9 mouse cellular contexts compared by ENCODE assay signal in the genomic region with DNA sequence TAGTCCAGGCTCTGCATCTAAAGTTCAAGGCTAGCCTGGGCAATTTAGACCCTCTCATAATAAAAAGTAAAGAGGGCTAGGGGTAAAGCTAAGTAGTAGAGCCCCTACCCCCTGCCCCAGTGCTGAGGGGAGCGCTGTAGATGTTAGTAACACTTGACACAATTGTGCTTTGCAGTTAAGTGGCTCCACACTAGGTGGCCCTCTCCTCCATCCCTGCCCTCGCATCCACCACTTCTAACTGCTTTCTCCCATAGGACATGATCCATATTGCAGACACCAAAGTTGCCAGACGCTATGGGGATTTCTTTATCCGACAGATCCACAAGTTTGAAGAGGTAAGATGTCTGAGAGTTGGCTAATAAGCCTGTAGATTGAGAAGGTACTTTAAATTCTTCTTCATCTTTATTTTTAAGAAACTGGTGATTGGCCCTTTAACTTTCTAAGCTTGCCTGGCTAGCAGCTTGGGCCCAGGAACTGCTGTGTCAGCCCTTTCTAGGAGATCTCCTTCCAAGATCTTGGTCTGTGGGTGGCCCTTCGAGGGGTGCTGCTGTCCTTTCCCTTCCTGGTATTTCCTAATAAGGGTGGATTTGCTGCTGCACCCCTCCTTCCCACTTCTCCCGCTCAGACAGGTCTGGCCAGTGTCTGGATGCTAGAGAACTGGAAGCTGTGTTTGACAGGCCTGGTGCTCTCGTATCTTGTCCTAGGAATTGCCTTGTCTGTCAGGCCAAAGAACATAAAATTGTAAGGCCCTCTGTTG. TPM values are rescaled to one million over a fixed set of nuclear protein-coding genes. Genes with fewer than 3 reads are reported as not detected.
DNase-seq lines count a peak whose midpoint lies in the region; ATAC-seq and TF ChIP-seq lines count a peak whose summit lies in the region.
"Had no signal": no experiment of that assay in that cellular context is flagged by ENCODE, and none has a peak within 500 bp of the region (broad histone marks: within the 10 kb centered on the region; RNA-seq: fewer than 3 reads in every experiment).

No protein-coding gene starts in this region.

- no peak for ATAC-seq in midbrain, embryonic 11.5 days (ENCODE audit: low FRiP score)
- ATAC-seq in midbrain, embryonic 16.5 days, result no peak
- ATAC-seq in intestine, embryonic 15.5 days, result peak; percentile 65
- peak; percentile 48; the same call in 1 of the 2 replicates for ATAC-seq in stomach, postnatal 0 days (ENCODE audit: low FRiP score, low TSS enrichment)
- no peak for ATAC-seq in forebrain, embryonic 14.5 days

- H3K4me1 ChIP-seq in midbrain, embryonic 11.5 days (ENCODE audit: control insufficient read depth, insufficient read depth, low read length), result no peaks in the 10 kb centered on the region
- H3K4me1 ChIP-seq in midbrain, embryonic 16.5 days (ENCODE audit: control insufficient read depth, insufficient read depth, low read length), result no peaks in the 10 kb centered on the region
- peaks cover 18% of the 10 kb centered on the region for H3K4me1 ChIP-seq in intestine, embryonic 15.5 days (replicated peaks)
- H3K4me1 ChIP-seq in stomach, postnatal 0 days (replicated peaks; ENCODE audit: control insufficient read depth, insufficient read depth), result peaks cover 9% of the 10 kb centered on the region
- no peaks in the 10 kb centered on the region for H3K4me1 ChIP-seq in forebrain, embryonic 14.5 days (ENCODE audit: control insufficient read depth, insufficient read depth, low read length)

- H3K9ac ChIP-seq in midbrain, embryonic 11.5 days (ENCODE audit: low read length), result no peak overlapping the region
- H3K9ac ChIP-seq in midbrain, embryonic 16.5 days (ENCODE audit: low read depth, low read length), result no peak overlapping the region
- H3K9ac ChIP-seq in intestine, embryonic 15.5 days, result no peak overlapping the region
- H3K9ac ChIP-seq in stomach, postnatal 0 days (ENCODE audit: low read length), result peak overlapping the region; percentile 13; the same call in 1 of the 2 replicates
- no peak overlapping the region for H3K9ac ChIP-seq in forebrain, embryonic 14.5 days (ENCODE audit: low read length)

- H3K27me3 ChIP-seq in midbrain, embryonic 11.5 days (ENCODE audit: control insufficient read depth, insufficient read depth, low read length), result no peaks in the 10 kb centered on the region
- no peaks in the 10 kb centered on the region for H3K27me3 ChIP-seq in midbrain, embryonic 16.5 days (ENCODE audit: control insufficient read depth, insufficient read depth, low read depth, low read length)
- no peaks in the 10 kb centered on the region for H3K27me3 ChIP-seq in intestine, embryonic 15.5 days (replicated peaks)
- H3K27me3 ChIP-seq in stomach, postnatal 0 days (ENCODE audit: control insufficient read depth, insufficient read depth, low read length), result no peaks in the 10 kb centered on the region
- no peaks in the 10 kb centered on the region for H3K27me3 ChIP-seq in forebrain, embryonic 14.5 days (replicated peaks; ENCODE audit: control insufficient read depth, insufficient read depth, low read length)

- TF ChIP-seq CTCF in stomach, postnatal 0 days (IDR thresholded peaks at IDR 0.05; ENCODE audit: low read depth), result peak; percentile 87

- no peak overlapping the region for H3K27ac ChIP-seq in midbrain, embryonic 11.5 days (ENCODE audit: low read depth, low read length)
- H3K27ac ChIP-seq in midbrain, embryonic 16.5 days (ENCODE audit: low read length), result no peak overlapping the region
- peak overlapping the region; percentile 29; the same call in 1 of the 2 replicates for H3K27ac ChIP-seq in intestine, embryonic 15.5 days
- peak overlapping the region; percentile 77 for H3K27ac ChIP-seq in stomach, postnatal 0 days (replicated peaks)
- no peak overlapping the region for H3K27ac ChIP-seq in forebrain, embryonic 14.5 days (ENCODE audit: low read depth, low read length)
- H3K27ac ChIP-seq: macrophage had no signal

- no peak for TF ChIP-seq EP300 in stomach, postnatal 0 days (optimal IDR thresholded peaks at IDR 0.05)

- H3K4me3 ChIP-seq in midbrain, embryonic 11.5 days (ENCODE audit: low read depth, low read length), result no peak overlapping the region
- no peak overlapping the region for H3K4me3 ChIP-seq in midbrain, embryonic 16.5 days (ENCODE audit: low read depth, low read length)
- no peak overlapping the region for H3K4me3 ChIP-seq in intestine, embryonic 15.5 days (replicated peaks)
- no peak overlapping the region for H3K4me3 ChIP-seq in stomach, postnatal 0 days (ENCODE audit: low read depth, low read length)
- no peak overlapping the region for H3K4me3 ChIP-seq in forebrain, embryonic 14.5 days (ENCODE audit: low read depth, low read length)

- intact Hi-C loops in gastrocnemius, postnatal 14 days (cut with DNase I; ENCODE audit: low total_unique reads), result loop anchor here (5.0 kb wide), 2 partner anchors 34 to 54 kb away; no protein-coding TSS in a partner anchor

- no peak overlapping the region for H3K4me2 ChIP-seq in midbrain, embryonic 11.5 days
- H3K4me2 ChIP-seq in midbrain, embryonic 16.5 days (ENCODE audit: low read length), result no peak overlapping the region
- H3K4me2 ChIP-seq in intestine, embryonic 15.5 days (replicated peaks), result no peak overlapping the region
- H3K4me2 ChIP-seq in stomach, postnatal 0 days (replicated peaks; ENCODE audit: low read depth), result no peak overlapping the region
- H3K4me2 ChIP-seq in forebrain, embryonic 14.5 days (ENCODE audit: low read length), result no peak overlapping the region

- no peaks in the 10 kb centered on the region for H3K9me3 ChIP-seq in midbrain, embryonic 11.5 days (ENCODE audit: control insufficient read depth, low read length)
- H3K9me3 ChIP-seq in midbrain, embryonic 16.5 days (replicated peaks; ENCODE audit: control insufficient read depth, low read length, poor library complexity, severe bottlenecking), result no peaks in the 10 kb centered on the region
- no peaks in the 10 kb centered on the region for H3K9me3 ChIP-seq in intestine, embryonic 15.5 days
- no peaks in the 10 kb centered on the region for H3K9me3 ChIP-seq in stomach, postnatal 0 days (ENCODE audit: control insufficient read depth, low read length)
- H3K9me3 ChIP-seq in forebrain, embryonic 14.5 days (replicated peaks; ENCODE audit: control insufficient read depth, low read length), result no peaks in the 10 kb centered on the region

- WGBS in midbrain, embryonic 11.5 days, result 78% methylated on average over 7 of the region's 7 CpGs
- 83% methylated on average over 7 of the region's 7 CpGs for WGBS in midbrain, embryonic 16.5 days
- 51% methylated on average over 7 of the region's 7 CpGs for WGBS in intestine, embryonic 15.5 days
- WGBS in stomach, postnatal 0 days, result 41% methylated on average over 7 of the region's 7 CpGs
- WGBS in forebrain, embryonic 14.5 days, result 78% methylated on average over 7 of the region's 7 CpGs

- H3K36me3 ChIP-seq in midbrain, embryonic 11.5 days (ENCODE audit: control insufficient read depth, insufficient read depth, low read length), result peaks cover 31% of the 10 kb centered on the region
- peaks cover 45% of the 10 kb centered on the region for H3K36me3 ChIP-seq in midbrain, embryonic 16.5 days (ENCODE audit: control insufficient read depth, insufficient read depth, low read length)
- H3K36me3 ChIP-seq in intestine, embryonic 15.5 days, result peaks cover 28% of the 10 kb centered on the region
- peaks cover 7% of the 10 kb centered on the region; the same call in 1 of the 2 replicates for H3K36me3 ChIP-seq in stomach, postnatal 0 days (ENCODE audit: control insufficient read depth, insufficient read depth, low read length)
- peaks cover 77% of the 10 kb centered on the region for H3K36me3 ChIP-seq in forebrain, embryonic 14.5 days (ENCODE audit: control insufficient read depth, insufficient read depth, low read length)

- DNase-seq in gastrocnemius, postnatal 10 days, result peak; percentile 27
- DNase-seq in gastrocnemius, postnatal 14 days, result no peak
- peak; percentile 14 for DNase-seq in midbrain, embryonic 11.5 days (ENCODE audit: low spot score, missing footprints)
- peak; percentile 52 for DNase-seq in stomach, postnatal 0 days (ENCODE audit: low spot score)
- no peak for DNase-seq in forebrain, embryonic 14.5 days (ENCODE audit: low spot score)
- no peak for DNase-seq in right cerebral cortex, postnatal 36 days (ENCODE audit: low spot score in 2 of 2)

RNA-seq across cellular contexts. Expression of a gene that starts 15.4 kb away (rescaled TPM):
- total RNA-seq in gastrocnemius, postnatal 10 days (2021), result 10 to 100 TPM; 17.4 to 20.4 TPM
- total RNA-seq in gastrocnemius, postnatal 14 days (2021), result 10 to 100 TPM; 14.4 to 15.8 TPM
- polyA plus RNA-seq in midbrain, embryonic 11.5 days (2014; fragmentation: Nextera tagmentation; extraction: Ambion mirVana), result 5.2 and 5.4 TPM in 2 replicates
- polyA plus RNA-seq in midbrain, embryonic 16.5 days (2015; fragmentation: Nextera tagmentation; extraction: Ambion mirVana), result 12.0 and 12.7 TPM in 2 replicates
- polyA plus RNA-seq in intestine, embryonic 15.5 days (2015; fragmentation: Nextera tagmentation; extraction: Ambion mirVana), result 8.3 TPM in 2 replicates
- polyA plus RNA-seq in stomach, postnatal 0 days (2015; fragmentation: Nextera tagmentation; extraction: Ambion mirVana), result 7.0 and 7.8 TPM in 2 replicates
- 5.7 and 6.3 TPM in 2 replicates for polyA plus RNA-seq in forebrain, embryonic 14.5 days (2014; fragmentation: Nextera tagmentation; extraction: Ambion mirVana)

RNA-seq across cellular contexts. Expression of a gene that starts 18.3 kb away (rescaled TPM):
- 10 to 100 TPM; 80.0 to 86.2 TPM for total RNA-seq in gastrocnemius, postnatal 10 days (2021)
- total RNA-seq in gastrocnemius, postnatal 14 days (2021), result 10 to 100 TPM; 65.8 to 69.7 TPM
- 242 and 251 TPM in 2 replicates for polyA plus RNA-seq in midbrain, embryonic 11.5 days (2014; fragmentation: Nextera tagmentation; extraction: Ambion mirVana)
- polyA plus RNA-seq in midbrain, embryonic 16.5 days (2015; fragmentation: Nextera tagmentation; extraction: Ambion mirVana), result 165 TPM in 2 replicates
- 229 and 241 TPM in 2 replicates for polyA plus RNA-seq in intestine, embryonic 15.5 days (2015; fragmentation: Nextera tagmentation; extraction: Ambion mirVana)
- 132 and 135 TPM in 2 replicates for polyA plus RNA-seq in stomach, postnatal 0 days (2015; fragmentation: Nextera tagmentation; extraction: Ambion mirVana)
- polyA plus RNA-seq in forebrain, embryonic 14.5 days (2014; fragmentation: Nextera tagmentation; extraction: Ambion mirVana), result 191 and 209 TPM in 2 replicates

RNA-seq across cellular contexts. Expression of a gene that starts 30.6 kb away (rescaled TPM):
- total RNA-seq in gastrocnemius, postnatal 10 days (2021), result 1 to 10 TPM; 6.1 to 8.6 TPM
- 1 to 10 TPM; 5.4 to 6.1 TPM for total RNA-seq in gastrocnemius, postnatal 14 days (2021)
- 52.7 and 53.5 TPM in 2 replicates for polyA plus RNA-seq in midbrain, embryonic 11.5 days (2014; fragmentation: Nextera tagmentation; extraction: Ambion mirVana)
- 54.4 and 57.8 TPM in 2 replicates for polyA plus RNA-seq in midbrain, embryonic 16.5 days (2015; fragmentation: Nextera tagmentation; extraction: Ambion mirVana)
- polyA plus RNA-seq in intestine, embryonic 15.5 days (2015; fragmentation: Nextera tagmentation; extraction: Ambion mirVana), result 53.5 and 56.2 TPM in 2 replicates
- 27.1 and 28.0 TPM in 2 replicates for polyA plus RNA-seq in stomach, postnatal 0 days (2015; fragmentation: Nextera tagmentation; extraction: Ambion mirVana)
- 51.3 and 53.3 TPM in 2 replicates for polyA plus RNA-seq in forebrain, embryonic 14.5 days (2014; fragmentation: Nextera tagmentation; extraction: Ambion mirVana)

RNA-seq across cellular contexts. Expression of a gene that starts 47.5 kb away (rescaled TPM):
- 10 to 100 TPM; 73.5 to 80.9 TPM for total RNA-seq in gastrocnemius, postnatal 10 days (2021)
- total RNA-seq in gastrocnemius, postnatal 14 days (2021), result 10 to 100 TPM; 62.4 to 74.9 TPM
- 354 and 362 TPM in 2 replicates for polyA plus RNA-seq in midbrain, embryonic 11.5 days (2014; fragmentation: Nextera tagmentation; extraction: Ambion mirVana)
- polyA plus RNA-seq in midbrain, embryonic 16.5 days (2015; fragmentation: Nextera tagmentation; extraction: Ambion mirVana), result 266 and 286 TPM in 2 replicates
- polyA plus RNA-seq in intestine, embryonic 15.5 days (2015; fragmentation: Nextera tagmentation; extraction: Ambion mirVana), result 311 and 328 TPM in 2 replicates
- 308 and 320 TPM in 2 replicates for polyA plus RNA-seq in stomach, postnatal 0 days (2015; fragmentation: Nextera tagmentation; extraction: Ambion mirVana)
- 319 and 356 TPM in 2 replicates for polyA plus RNA-seq in forebrain, embryonic 14.5 days (2014; fragmentation: Nextera tagmentation; extraction: Ambion mirVana)

RNA-seq across cellular contexts. Expression of a gene that starts 47.8 kb away (rescaled TPM):
- total RNA-seq in gastrocnemius, postnatal 10 days (2021), result 1 to 10 TPM in 1 of 2 experiments, under 1 TPM in 1; 0.54 to 1.1 TPM
- 1 to 10 TPM in 1 of 2 experiments, under 1 TPM in 1; 0.43 to 1.1 TPM for total RNA-seq in gastrocnemius, postnatal 14 days (2021)
- 9.5 and 10.2 TPM in 2 replicates for polyA plus RNA-seq in midbrain, embryonic 11.5 days (2014; fragmentation: Nextera tagmentation; extraction: Ambion mirVana)
- polyA plus RNA-seq in midbrain, embryonic 16.5 days (2015; fragmentation: Nextera tagmentation; extraction: Ambion mirVana), result 18.8 and 19.1 TPM in 2 replicates
- 4.5 and 5.7 TPM in 2 replicates for polyA plus RNA-seq in intestine, embryonic 15.5 days (2015; fragmentation: Nextera tagmentation; extraction: Ambion mirVana)
- polyA plus RNA-seq in stomach, postnatal 0 days (2015; fragmentation: Nextera tagmentation; extraction: Ambion mirVana), result 6.4 and 7.9 TPM in 2 replicates
- 14.8 and 17.1 TPM in 2 replicates for polyA plus RNA-seq in forebrain, embryonic 14.5 days (2014; fragmentation: Nextera tagmentation; extraction: Ambion mirVana)

Comparison
In these comparisons a context has a peak if more than half of its experiments do, and no peak if none do; other contexts are left out.
1. DNase-seq: peak in gastrocnemius, postnatal 10 days (single experiment), midbrain, embryonic 11.5 days (single experiment) and stomach, postnatal 0 days (single experiment); none in gastrocnemius, postnatal 14 days (single experiment), forebrain, embryonic 14.5 days (single experiment) and right cerebral cortex, postnatal 36 days (0 of 2).
2. ATAC-seq: peak in intestine, embryonic 15.5 days (single experiment) and stomach, postnatal 0 days (single experiment); none in midbrain, embryonic 11.5 days (single experiment), midbrain, embryonic 16.5 days (single experiment) and forebrain, embryonic 14.5 days (single experiment).
3. H3K27ac ChIP-seq: peak in intestine, embryonic 15.5 days (single experiment) and stomach, postnatal 0 days (single experiment); none in midbrain, embryonic 11.5 days (single experiment), midbrain, embryonic 16.5 days (single experiment) and forebrain, embryonic 14.5 days (single experiment).